Mouse (Mus musculus) E14TG2a.4 (cell line): ENCODE results near the gene Hoxc8.

Experiments
- H3K27me3 ChIP-seq: 2 replicates; pipeline ENCODE4 v1.6.1; 2014; ENCODE audit warnings: low read length, control low read depth; ENCODE audit not compliant: insufficient read depth
- H3K36me3 ChIP-seq: 2 replicates; pipeline ENCODE4 v1.6.1; 2014; ENCODE audit warnings: low read length, control low read depth; ENCODE audit not compliant: insufficient read depth
- H3K4me1 ChIP-seq: replicated peaks from 2 replicates; pipeline ENCODE4 v1.6.1; 2014; ENCODE audit warnings: low read depth, low read length, control low read depth
- H3K4me3 ChIP-seq: replicated peaks from 2 replicates; pipeline ENCODE4 v1.5.1; 2014; ENCODE audit warnings: mild to moderate bottlenecking, low read length
- H3K9me3 ChIP-seq: 2 replicates; pipeline ENCODE4 v1.6.1; 2014; ENCODE audit warnings: low read length, control low read depth
- CTCF ChIP-seq: conservative IDR thresholded peaks from 2 replicates; pipeline ENCODE4 v1.5.1; 2014; ENCODE audit warnings: low read length
- NANOG ChIP-seq: IDR thresholded peaks from 2 replicates; pipeline ENCODE4 v1.6.1; 2014; ENCODE audit warnings: borderline replicate concordance, low read length, mixed read lengths
- POU5F1 ChIP-seq: IDR thresholded peaks from 2 replicates; pipeline ENCODE4 v1.6.1; 2014; ENCODE audit warnings: low read length, borderline replicate concordance

Hoxc8 gene

GRCm38 (mm10) chr15:103006326-103006725, 15.9 kb downstream of the Hoxc8 start:
- Histone ChIP-seq H3K4me3 (no peak overlapping the region), H3K9me3 (no peaks in the 10 kb centered on the region), H3K36me3 (no peaks in the 10 kb centered on the region), H3K4me1 (peaks cover 41% of the 10 kb centered on the region), H3K27me3 (peaks cover 98% of the 10 kb centered on the region)
- TF ChIP-seq NANOG: no peak
- no peak for TF ChIP-seq POU5F1
- TF ChIP-seq CTCF: no peak

- TF ChIP-seq NANOG: no peak
- no peak for TF ChIP-seq CTCF
- no peak for TF ChIP-seq POU5F1
- Histone ChIP-seq H3K36me3 (no peaks in the 10 kb centered on the region), H3K27me3 (peaks cover 99% of the 10 kb centered on the region), H3K4me3 (peak overlapping the region; percentile 45), H3K4me1 (peaks cover 54% of the 10 kb centered on the region), H3K9me3 (no peaks in the 10 kb centered on the region)
Observed at GRCm38 (mm10) chr15:103009265-103010111, 19.1 kb downstream of the Hoxc8 start.

GRCm38 (mm10) chr15:103010112-103010846, 19.9 kb downstream of the Hoxc8 start:
- Histone ChIP-seq H3K9me3 (no peaks in the 10 kb centered on the region), H3K36me3 (no peaks in the 10 kb centered on the region), H3K4me1 (peaks cover 57% of the 10 kb centered on the region), H3K4me3 (peak overlapping the region; percentile 45), H3K27me3 (peaks cover 99% of the 10 kb centered on the region)
- TF ChIP-seq POU5F1 (no peak), NANOG (no peak), CTCF (no peak)

GRCm38 (mm10) chr15:103010847-103011555, 20.6 kb downstream of the Hoxc8 start:
- H3K4me1 ChIP-seq: peaks cover 58% of the 10 kb centered on the region
- H3K9me3 ChIP-seq: no peaks in the 10 kb centered on the region
- no peaks in the 10 kb centered on the region for H3K36me3 ChIP-seq
- peaks cover 99% of the 10 kb centered on the region for H3K27me3 ChIP-seq
- peak overlapping the region; percentile 45; the same call in 1 of the 2 replicates for H3K4me3 ChIP-seq
- TF ChIP-seq POU5F1 (no peak), NANOG (no peak), CTCF (no peak)

- Histone ChIP-seq H3K36me3 (no peaks in the 10 kb centered on the region), H3K27me3 (peaks cover 99% of the 10 kb centered on the region), H3K9me3 (no peaks in the 10 kb centered on the region), H3K4me1 (peaks cover 53% of the 10 kb centered on the region), H3K4me3 (peak overlapping the region; percentile 20; the same call in 1 of the 2 replicates)
- TF ChIP-seq POU5F1 (no peak), CTCF (no peak), NANOG (no peak)
Observed at GRCm38 (mm10) chr15:103011928-103012486, 21.6 kb downstream of the Hoxc8 start.

- H3K27me3 ChIP-seq: peaks cover 99% of the 10 kb centered on the region
- H3K36me3 ChIP-seq: no peaks in the 10 kb centered on the region
- H3K4me1 ChIP-seq: peaks cover 49% of the 10 kb centered on the region
- TF ChIP-seq NANOG: no peak
- TF ChIP-seq CTCF: peak; percentile 49
- H3K9me3 ChIP-seq: no peaks in the 10 kb centered on the region
- peak overlapping the region; percentile 70 for H3K4me3 ChIP-seq
Observed at GRCm38 (mm10) chr15:103013238-103013984, 23.0 kb downstream of the Hoxc8 start.

GRCm38 (mm10) chr15:103014166-103015008, 24.0 kb downstream of the Hoxc8 start:
- H3K36me3 ChIP-seq: no peaks in the 10 kb centered on the region
- H3K27me3 ChIP-seq: peaks cover 99% of the 10 kb centered on the region
- H3K9me3 ChIP-seq: no peaks in the 10 kb centered on the region
- no peak for TF ChIP-seq CTCF
- no peak for TF ChIP-seq POU5F1
- TF ChIP-seq NANOG: no peak
- peak overlapping the region; percentile 70 for H3K4me3 ChIP-seq
- peaks cover 49% of the 10 kb centered on the region for H3K4me1 ChIP-seq
